In the genomic region with DNA sequence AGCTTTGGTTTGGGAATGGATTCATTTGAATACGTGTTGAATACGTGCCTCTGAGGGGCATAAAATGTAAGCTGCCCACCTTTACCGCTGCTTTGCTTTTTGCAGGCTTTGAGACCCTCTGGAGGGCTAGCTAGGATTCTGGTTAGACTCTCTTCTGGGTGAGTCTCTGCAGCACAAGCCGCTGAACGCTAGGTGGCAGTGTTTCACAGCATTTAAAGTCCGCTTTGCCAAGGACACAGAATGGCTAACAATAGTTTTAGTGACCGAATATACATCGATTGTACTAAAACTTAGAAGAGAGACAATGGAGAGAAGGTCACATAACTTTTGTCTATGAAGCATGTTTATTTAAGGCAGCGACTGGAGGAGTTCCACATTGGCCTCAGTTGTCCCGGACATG, we compare ENCODE assay signal across 9 mouse cellular contexts. TPM values are rescaled to one million over a fixed set of nuclear protein-coding genes. Genes with fewer than 3 reads are reported as not detected.
DNase-seq lines count a peak whose midpoint lies in the region; ATAC-seq and TF ChIP-seq lines count a peak whose summit lies in the region.
"Had no signal": no experiment of that assay in that cellular context is flagged by ENCODE, and none has a peak within 500 bp of the region (broad histone marks: within the 10 kb centered on the region; RNA-seq: fewer than 3 reads in every experiment).

No protein-coding gene starts in this region.

- 0 out of 2 replicates have a peak, but pooled peaks cover 1% of the 10 kb centered on the region for H3K4me1 ChIP-seq in cortical plate, adult 2 months (ENCODE audit: control insufficient read depth, insufficient read depth, low read length)
- peaks cover 5% of the 10 kb centered on the region; the same call in 1 of the 2 replicates for H3K4me1 ChIP-seq in midbrain, embryonic 16.5 days (ENCODE audit: control insufficient read depth, insufficient read depth, low read length)
- peaks cover 6% of the 10 kb centered on the region; the same call in 1 of the 2 replicates for H3K4me1 ChIP-seq in stomach, embryonic 16.5 days (ENCODE audit: control insufficient read depth, insufficient read depth, low read length)
- H3K4me1 ChIP-seq: neural tube, embryonic 12.5 days had no signal

- peak; percentile 96 for TF ChIP-seq CTCF in cortical plate, adult 2 months (IDR thresholded peaks at IDR 0.05; ENCODE audit: extremely low read depth, insufficient read depth, low read length)

- no peak for TF ChIP-seq POLR2A in cortical plate, adult 2 months (IDR thresholded peaks at IDR 0.05; ENCODE audit: extremely low read depth, insufficient read depth, low read length)

- no peak overlapping the region for H3K9ac ChIP-seq in midbrain, embryonic 16.5 days (ENCODE audit: low read depth, low read length)
- no peak overlapping the region for H3K9ac ChIP-seq in stomach, embryonic 16.5 days (ENCODE audit: low read length)
- H3K9ac ChIP-seq: neural tube, embryonic 12.5 days had no signal

- no peaks in the 10 kb centered on the region for H3K9me3 ChIP-seq in midbrain, embryonic 16.5 days (replicated peaks; ENCODE audit: control insufficient read depth, low read length, poor library complexity, severe bottlenecking)
- H3K9me3 ChIP-seq in stomach, embryonic 16.5 days (replicated peaks; ENCODE audit: control insufficient read depth, low read length): no peaks in the 10 kb centered on the region
- H3K9me3 ChIP-seq: neural tube, embryonic 12.5 days had no signal

- H3K4me2 ChIP-seq in midbrain, embryonic 16.5 days (ENCODE audit: low read length): peak overlapping the region; percentile 31
- H3K4me2 ChIP-seq in stomach, embryonic 16.5 days (ENCODE audit: low read depth, low read length): peak overlapping the region; percentile 10; the same call in 1 of the 2 replicates
- H3K4me2 ChIP-seq: neural tube, embryonic 12.5 days had no signal

- no peaks in the 10 kb centered on the region for H3K27me3 ChIP-seq in midbrain, embryonic 16.5 days (ENCODE audit: control insufficient read depth, insufficient read depth, low read depth, low read length)
- no peaks in the 10 kb centered on the region for H3K27me3 ChIP-seq in stomach, embryonic 16.5 days (ENCODE audit: control insufficient read depth, insufficient read depth, low read length)
- H3K27me3 ChIP-seq: neural tube, embryonic 12.5 days had no signal

- 12% methylated on average over 10 of the region's 10 CpGs for WGBS in midbrain, embryonic 16.5 days
- 12% methylated on average over 10 of the region's 10 CpGs for WGBS in stomach, embryonic 16.5 days

- intact Hi-C loops in heart, postnatal 14 days (cut with DNase I): loop anchor here (5.0 kb wide), 2 partner anchors 1067 to 1127 kb away; no protein-coding TSS in a partner anchor
- intact Hi-C loops in left cerebral cortex, postnatal 14 days (cut with DNase I): loop anchor here (5.0 to 10.0 kb wide), 3 partner anchors 1067 to 1452 kb away; no protein-coding TSS in a partner anchor

- no peak overlapping the region for H3K4me3 ChIP-seq in cortical plate, adult 2 months (ENCODE audit: insufficient read depth, low read length)
- H3K4me3 ChIP-seq in midbrain, embryonic 16.5 days (ENCODE audit: low read depth, low read length): no peak overlapping the region
- H3K4me3 ChIP-seq in stomach, embryonic 16.5 days (replicated peaks; ENCODE audit: low read length): no peak overlapping the region
- H3K4me3 ChIP-seq: neural tube, embryonic 12.5 days had no signal

- DNase-seq in gastrocnemius, adult 18-20 months (ENCODE audit: low spot score): peak; percentile 43
- no peak for DNase-seq in gastrocnemius, postnatal 25 days
- DNase-seq in R1 (ENCODE audit: low read depth, low spot score): peak; percentile 72
- DNase-seq in heart, postnatal 14 days: peak; percentile 64 to 85
- DNase-seq in left cerebral cortex, postnatal 14 days (ENCODE audit: low spot score in 2 of 2): peak; percentile 75 to 84

- no peaks in the 10 kb centered on the region for H3K36me3 ChIP-seq in midbrain, embryonic 16.5 days (ENCODE audit: control insufficient read depth, insufficient read depth, low read length)
- H3K36me3 ChIP-seq in stomach, embryonic 16.5 days (ENCODE audit: control insufficient read depth, insufficient read depth, low read length): no peaks in the 10 kb centered on the region
- H3K36me3 ChIP-seq: neural tube, embryonic 12.5 days had no signal

- no peak for ATAC-seq in midbrain, embryonic 16.5 days
- no peak for ATAC-seq in stomach, embryonic 16.5 days (ENCODE audit: insufficient read depth, low FRiP score)

- no peak overlapping the region for H3K27ac ChIP-seq in cortical plate, adult 2 months (ENCODE audit: insufficient read depth, low read length)
- H3K27ac ChIP-seq in midbrain, embryonic 16.5 days (ENCODE audit: low read length): no peak overlapping the region
- H3K27ac ChIP-seq in stomach, embryonic 16.5 days (ENCODE audit: low read length): no peak overlapping the region
- H3K27ac ChIP-seq: neural tube, embryonic 12.5 days had no signal

RNA-seq across cellular contexts. Expression of gene Gm11042, which starts 4.1 kb away (rescaled TPM):
- not detected for total RNA-seq in gastrocnemius, adult 18-20 months (2021)
- total RNA-seq in gastrocnemius, postnatal 25 days (2021): not detected
- not detected in 2 replicates for polyA plus RNA-seq in cortical plate, adult 2 months (2012; rRNA removed)
- not detected for total RNA-seq in heart, postnatal 14 days (2021)
- not detected for total RNA-seq in left cerebral cortex, postnatal 14 days (2021)
- polyA plus RNA-seq in midbrain, embryonic 16.5 days (2015; fragmentation: Nextera tagmentation; extraction: Ambion mirVana): not detected in 2 replicates
- polyA plus RNA-seq in stomach, embryonic 16.5 days (2015; fragmentation: Nextera tagmentation; extraction: Ambion mirVana): not detected in 2 replicates
- polyA plus RNA-seq: neural tube, embryonic 12.5 days had no signal
